Mouse (Mus musculus): ENCODE measurements around the gene Dnaja4. TPM values are rescaled to one million over a fixed set of nuclear protein-coding genes. Genes with fewer than 3 reads are reported as not detected.

Dnaja4 gene
- 4.2 and 5.9 TPM in 2 replicates for polyA plus RNA-seq (2012)

DNA sequence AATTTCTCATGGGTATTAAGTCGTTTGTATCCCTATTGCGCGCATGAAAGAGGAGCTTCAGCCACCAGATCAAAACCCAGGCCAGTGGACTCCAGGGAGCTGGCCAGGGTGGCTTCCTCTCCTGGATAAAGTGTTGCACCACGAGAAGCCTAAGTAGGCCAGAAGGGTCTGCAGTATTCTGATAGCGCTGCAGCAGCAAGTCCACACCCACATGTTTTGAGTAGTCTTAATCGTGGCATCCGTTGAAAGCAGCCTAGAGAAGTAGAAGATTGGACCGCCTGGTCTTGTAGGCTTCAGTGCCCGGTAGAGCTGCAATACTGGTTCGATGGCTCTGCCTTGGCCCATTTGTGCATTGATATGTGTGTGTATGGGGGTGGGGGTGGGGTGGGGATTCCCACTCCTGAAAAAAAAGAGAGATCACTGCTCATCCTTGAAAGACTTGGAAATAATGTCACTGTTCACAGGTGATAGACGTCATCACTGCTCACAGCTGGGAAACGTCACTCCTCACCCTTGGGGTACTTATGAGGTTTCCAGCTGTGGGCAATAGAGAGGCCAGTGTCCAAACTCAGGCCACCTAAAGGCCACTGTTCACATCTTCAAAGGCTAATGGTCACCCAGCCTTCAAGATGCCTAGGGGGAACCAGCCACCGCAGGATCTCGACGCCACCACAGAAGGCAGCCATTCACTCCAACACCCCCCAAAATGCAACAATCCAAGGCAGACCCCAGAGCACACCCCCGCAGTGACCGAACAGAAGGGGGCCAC is at the start of gene Dnaja4:
TSS of gene Dnaja4 (plus strand) at position 556 of the 769 bp plus-strand sequence.

GRCm38 (mm10) chr9:54661605-54662377 is 36.9 kb upstream of the Dnaja4 start, which contains the start of gene Acsbg1:
Acsbg1 (minus strand) TSS chr9:54661870.

GRCm38 (mm10) chr9:54733921-54734638 is 35.4 kb downstream of the Dnaja4 start, which contains the start of gene Wdr61:
Wdr61 (minus strand) TSS chr9:54734519.

DNA sequence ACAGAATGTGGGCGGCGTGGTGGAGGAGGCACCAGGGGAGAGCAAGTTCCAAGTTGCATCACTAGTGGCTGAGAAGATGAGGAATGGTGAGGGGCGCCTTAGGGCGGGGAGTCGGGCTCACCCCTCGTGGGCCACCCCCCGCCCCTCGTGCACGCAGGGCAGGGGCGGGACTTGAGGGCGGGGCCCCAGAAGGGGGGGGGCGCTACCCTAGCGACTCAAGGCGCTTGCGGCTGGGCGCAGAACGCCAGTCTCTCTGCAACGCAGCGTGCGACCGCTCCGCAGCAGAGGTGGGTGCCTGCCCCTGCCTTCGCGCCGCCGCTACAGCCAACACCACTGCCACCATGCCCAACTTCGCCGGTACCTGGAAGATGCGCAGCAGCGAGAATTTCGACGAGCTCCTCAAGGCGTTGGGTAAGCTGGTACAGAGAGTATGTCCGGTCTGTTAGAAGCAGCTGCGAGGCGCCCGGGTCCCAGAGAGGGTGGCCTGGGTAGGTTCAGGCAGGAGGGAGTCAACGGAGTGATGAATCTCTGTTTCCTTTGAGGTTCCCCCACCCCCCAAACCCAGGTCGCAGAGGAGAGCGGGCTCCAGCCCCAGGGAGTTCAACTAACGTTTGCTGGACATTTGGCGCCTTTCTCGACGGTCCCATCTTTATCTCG is 66.0 kb downstream of the Dnaja4 start, which contains the start of gene Crabp1:
TSS of gene Crabp1 (plus strand) at position 188 of the 657 bp plus-strand sequence.

Other genes starting within 250 kb of the Dnaja4 start
- 0.71 and 0.96 TPM in 2 replicates for gene Dmxl2, start 197.2 kb upstream of the Dnaja4 start, polyA plus RNA-seq (2012)
- gene Sh2d7, start 159.9 kb upstream of the Dnaja4 start, polyA plus RNA-seq (2012), result not detected in 2 replicates
- gene Cib2, start 138.7 kb upstream of the Dnaja4 start, polyA plus RNA-seq (2012), result 2.3 and 2.9 TPM in 2 replicates
- 22.5 and 23.6 TPM in 2 replicates for gene Idh3a, start 112.5 kb upstream of the Dnaja4 start, polyA plus RNA-seq (2012)
- gene Acsbg1, start 37.0 kb upstream of the Dnaja4 start, polyA plus RNA-seq (2012), result 0.28 and 0.32 TPM in 2 replicates
- gene Wdr61, start 35.6 kb downstream of the Dnaja4 start, polyA plus RNA-seq (2012), result 18.5 and 20.0 TPM in 2 replicates
- not detected in 2 replicates for gene Crabp1, start 65.9 kb downstream of the Dnaja4 start, polyA plus RNA-seq (2012)
- 1.2 and 1.4 TPM in 2 replicates for gene Ireb2, start 164.9 kb downstream of the Dnaja4 start, polyA plus RNA-seq (2012)
- gene Hykk, start 218.4 kb downstream of the Dnaja4 start, polyA plus RNA-seq (2012), result 0.01 TPM in 2 replicates

Data from megakaryocyte-erythroid progenitor cell, adult 5 weeks (primary cell).